Mouse (Mus musculus) small intestine, adult 2 months (tissue): ENCODE results near the gene Them5. TPM values are rescaled to one million over a fixed set of nuclear protein-coding genes. Genes with fewer than 3 reads are reported as not detected.

Source experiments
- H3K27ac ChIP-seq: fragments of 200-500 bp; 2 replicates; pipeline ENCODE4 v1.5.1; 2012; ENCODE audit warnings: low read depth, low read length, control low read depth, inconsistent platforms; ENCODE audit not compliant: insufficient read depth
- H3K27me3 ChIP-seq: fragments of 200-500 bp; 2 replicates; pipeline ENCODE4 v1.6.1; 2012; ENCODE audit warnings: mild to moderate bottlenecking, moderate library complexity, low read length, inconsistent platforms; ENCODE audit not compliant: control insufficient read depth, insufficient read depth
- H3K36me3 ChIP-seq: fragments of 200-500 bp; 2 replicates; pipeline ENCODE4 v1.6.1; 2012; ENCODE audit warnings: mild to moderate bottlenecking, low read length, control low read depth, inconsistent platforms; ENCODE audit not compliant: control insufficient read depth, insufficient read depth
- H3K4me1 ChIP-seq: fragments of 200-500 bp; 2 replicates; pipeline ENCODE4 v1.6.1; 2012; ENCODE audit warnings: low read length, inconsistent platforms, mixed read lengths; ENCODE audit not compliant: control insufficient read depth, insufficient read depth, insufficient read length
- H3K4me3 ChIP-seq: fragments of 200-500 bp; 2 replicates; pipeline ENCODE4 v1.5.1; 2012; ENCODE audit warnings: low read depth, mild to moderate bottlenecking, control low read depth, inconsistent platforms, low read length, moderate library complexity
- CTCF ChIP-seq: fragments of 200-500 bp; IDR thresholded peaks from 2 replicates; pipeline ENCODE4 v1.5.1; 2012; ENCODE audit warnings: low read depth, mild to moderate bottlenecking, control low read depth, inconsistent platforms, low read length, moderate library complexity, mixed read lengths; ENCODE audit not compliant: insufficient replicate concordance, insufficient read length; ENCODE audit errors: extremely low read depth
- POLR2A ChIP-seq: fragments of 200-500 bp; IDR thresholded peaks from 2 replicates; pipeline ENCODE4 v1.6.1; 2012; ENCODE audit warnings: low read depth, mild to moderate bottlenecking, control low read depth, inconsistent platforms, low read length, moderate library complexity
- WGBS: fragments of 180-500 bp; shearing (Covaris S2); methylation state at CpG from one replicate; pipeline ENCODE4 v1.1.7; 2018; 5-methylcytosine and 5-hydroxymethylcytosine counted together
- polyA plus RNA-seq: library from polyadenylated mRNA; depleted of rRNA; stranded (reverse); fragments of >200 nt; gene quantifications from 2 replicates; pipeline ENCODE4 v1.2.3, GENCODE M21; 2012

The Them5 gene
- polyA plus RNA-seq, 1 experiment: not detected

DNA sequence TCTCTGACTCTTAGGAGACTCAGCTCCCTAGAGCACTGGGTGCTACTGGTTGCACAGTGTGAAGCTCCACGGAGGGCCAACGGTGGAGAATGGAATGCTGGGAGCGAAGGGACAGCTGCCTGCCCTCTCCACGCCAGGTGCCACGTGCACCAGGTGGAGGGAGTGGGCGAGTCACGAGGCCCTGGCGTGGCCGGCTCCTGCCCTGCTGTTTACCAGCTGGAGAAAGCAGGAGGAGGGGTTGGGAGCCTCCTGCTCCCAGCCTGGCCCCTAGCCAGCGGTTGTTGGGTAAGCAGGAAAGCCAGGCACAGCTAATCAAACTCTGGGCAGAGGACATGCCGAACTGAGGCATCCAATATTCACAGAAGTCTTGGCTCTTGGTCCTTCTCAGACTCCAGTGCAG lies 29.7 kb downstream of the Them5 start:
- no peaks in the 10 kb centered on the region for H3K27me3 ChIP-seq
- 10% methylated on average over 11 of the region's 11 CpGs for WGBS
- H3K4me3 ChIP-seq: no peak overlapping the region
- peaks cover 6% of the 10 kb centered on the region for H3K36me3 ChIP-seq
- peak overlapping the region; percentile 10; the same call in 1 of the 2 replicates for H3K27ac ChIP-seq
- no peak for TF ChIP-seq CTCF
- TF ChIP-seq POLR2A: no peak
- peaks cover 49% of the 10 kb centered on the region for H3K4me1 ChIP-seq

- Histone ChIP-seq H3K4me3 (no peak overlapping the region), H3K4me1 (peaks cover 53% of the 10 kb centered on the region), H3K27ac (peak overlapping the region; percentile 45), H3K27me3 (no peaks in the 10 kb centered on the region), H3K36me3 (peaks cover 6% of the 10 kb centered on the region)
- no peak for TF ChIP-seq POLR2A
- TF ChIP-seq CTCF: no peak
- WGBS: 8% methylated on average over 3 of the region's 3 CpGs
Measured at GRCm38 (mm10) chr3:94372038-94372437, 30.1 kb downstream of the Them5 start.

DNA sequence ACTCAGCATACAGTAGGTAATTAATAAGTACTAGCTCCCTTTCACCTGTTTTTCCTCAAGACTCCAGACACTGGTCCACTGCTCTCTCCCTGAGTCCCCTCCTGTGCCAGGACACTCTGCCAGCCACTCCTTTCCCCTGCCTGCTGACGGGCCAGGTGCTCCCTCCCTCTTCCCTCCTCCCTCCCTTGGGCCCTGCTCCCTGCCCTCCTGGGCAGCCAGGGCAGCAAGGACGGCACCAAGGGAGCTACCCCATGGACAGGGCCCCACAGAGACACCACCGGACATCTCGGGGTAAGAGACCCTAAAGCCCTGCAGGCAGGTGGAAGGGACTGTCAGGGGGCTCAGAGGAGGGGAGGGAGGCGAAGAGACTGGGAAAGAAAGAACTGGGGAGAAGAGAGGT lies 30.7 kb downstream of the Them5 start, which contains the start of gene Rorc:
TSS of gene Rorc (plus strand) at position 154 of the 400 bp plus-strand sequence.
- peak within 1 kb of the TSS; percentile 91 for H3K27ac ChIP-seq
- TF ChIP-seq CTCF: no peak
- peak; percentile 55; the same call in 1 of the 2 replicates for TF ChIP-seq POLR2A
- H3K36me3 ChIP-seq: peaks cover 6% of the 10 kb centered on the region
- 12% methylated on average over 5 of the region's 5 CpGs for WGBS
- no peaks in the 10 kb centered on the region for H3K27me3 ChIP-seq
- peaks cover 55% of the 10 kb centered on the region for H3K4me1 ChIP-seq
- H3K4me3 ChIP-seq: peak within 1 kb of the TSS; percentile 69

DNA sequence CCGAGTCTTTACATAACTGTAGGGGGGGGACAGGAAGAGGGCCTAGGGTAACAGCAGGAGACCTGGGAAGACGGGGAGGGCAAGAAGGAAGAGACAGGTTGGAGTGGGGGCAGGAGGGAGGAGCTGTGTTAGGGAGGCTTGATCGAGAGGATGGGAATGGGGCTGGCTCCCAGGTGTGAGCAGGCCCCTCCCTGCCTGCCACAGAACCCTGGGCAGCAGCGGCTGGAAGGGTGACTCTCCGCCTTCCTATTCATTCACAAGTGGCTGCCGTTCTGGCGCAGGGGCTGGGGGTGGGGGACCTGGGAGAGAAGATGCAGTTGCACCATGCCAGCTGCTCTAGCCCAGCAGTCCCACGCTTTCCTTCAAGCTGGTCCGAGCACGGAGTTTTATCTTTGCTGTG lies 31.2 kb downstream of the Them5 start:
- no peaks in the 10 kb centered on the region for H3K27me3 ChIP-seq
- TF ChIP-seq POLR2A (no peak), CTCF (no peak)
- H3K36me3 ChIP-seq: peaks cover 6% of the 10 kb centered on the region
- H3K4me3 ChIP-seq: peak overlapping the region; percentile 69
- WGBS: 6% methylated on average over 10 of the region's 10 CpGs
- peak overlapping the region; percentile 91 for H3K27ac ChIP-seq
- H3K4me1 ChIP-seq: peaks cover 55% of the 10 kb centered on the region

- H3K27ac ChIP-seq: peak overlapping the region; percentile 41
- H3K36me3 ChIP-seq: peaks cover 6% of the 10 kb centered on the region
- H3K4me3 ChIP-seq: peak overlapping the region; percentile 69
- TF ChIP-seq CTCF (no peak), POLR2A (no peak)
- 3% methylated on average over 5 of the region's 5 CpGs for WGBS
- peaks cover 50% of the 10 kb centered on the region for H3K4me1 ChIP-seq
- no peaks in the 10 kb centered on the region for H3K27me3 ChIP-seq
Measured at GRCm38 (mm10) chr3:94373597-94374011, 31.7 kb downstream of the Them5 start.

DNA sequence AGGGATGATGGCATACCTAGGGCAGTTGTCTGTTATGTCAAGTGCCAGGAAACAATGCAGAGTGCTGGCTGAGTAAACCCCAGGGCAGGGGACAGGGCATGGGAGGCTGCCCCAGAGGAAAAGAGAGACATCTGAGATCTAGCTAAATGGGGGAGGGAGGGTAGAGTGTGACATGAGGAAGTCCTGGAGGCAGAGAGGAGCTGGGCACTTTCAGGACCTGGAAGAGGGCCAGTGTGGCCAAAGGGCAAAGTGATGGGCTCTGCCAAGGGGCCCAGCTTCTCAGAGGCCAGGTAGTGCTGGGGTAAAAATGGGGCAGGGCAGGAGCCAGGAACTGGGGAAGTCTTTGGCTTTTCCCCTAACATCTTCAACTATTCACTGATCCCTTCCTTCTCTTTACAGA lies 32.7 kb downstream of the Them5 start:
- no peak for TF ChIP-seq CTCF
- TF ChIP-seq POLR2A: no peak
- Histone ChIP-seq H3K4me3 (no peak overlapping the region), H3K4me1 (peaks cover 48% of the 10 kb centered on the region), H3K27me3 (no peaks in the 10 kb centered on the region), H3K36me3 (peaks cover 6% of the 10 kb centered on the region), H3K27ac (peak overlapping the region; percentile 41)

DNA sequence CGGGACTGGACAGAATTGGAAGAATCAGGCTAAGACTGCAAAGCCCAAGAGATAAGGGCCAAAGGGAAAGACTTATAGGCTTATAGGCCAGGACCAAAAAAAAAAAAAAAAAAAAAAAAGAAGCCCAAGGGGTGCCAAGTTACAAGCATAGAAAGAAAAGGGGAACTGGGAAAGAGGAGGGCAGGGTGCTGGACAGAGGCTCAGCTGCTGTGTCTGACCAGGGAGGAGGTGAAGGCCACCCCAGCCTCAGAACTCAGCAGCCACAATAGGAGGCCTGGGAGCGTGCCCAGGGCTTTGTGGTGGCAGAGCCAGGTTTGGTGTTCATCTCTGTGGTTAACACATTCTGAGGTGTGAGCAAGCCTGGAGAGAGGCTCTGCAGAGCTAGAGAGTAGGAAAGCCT lies 33.2 kb downstream of the Them5 start:
- H3K4me3 ChIP-seq: no peak overlapping the region
- 60% methylated on average over 2 of the region's 2 CpGs for WGBS
- H3K36me3 ChIP-seq: peaks cover 9% of the 10 kb centered on the region
- peaks cover 44% of the 10 kb centered on the region for H3K4me1 ChIP-seq
- no peaks in the 10 kb centered on the region for H3K27me3 ChIP-seq
- no peak for TF ChIP-seq POLR2A
- TF ChIP-seq CTCF: no peak
- H3K27ac ChIP-seq: no peak overlapping the region

- Histone ChIP-seq H3K36me3 (peaks cover 10% of the 10 kb centered on the region), H3K4me3 (no peak overlapping the region), H3K27ac (no peak overlapping the region), H3K27me3 (no peaks in the 10 kb centered on the region), H3K4me1 (peaks cover 42% of the 10 kb centered on the region)
- TF ChIP-seq POLR2A: no peak
- no peak for TF ChIP-seq CTCF
- 86% methylated on average over 5 of the region's 5 CpGs for WGBS
Measured at GRCm38 (mm10) chr3:94375861-94376260, 34.0 kb downstream of the Them5 start.
